Comparison of ENCODE assay signal across 8 mouse cellular contexts in the genomic region with DNA sequence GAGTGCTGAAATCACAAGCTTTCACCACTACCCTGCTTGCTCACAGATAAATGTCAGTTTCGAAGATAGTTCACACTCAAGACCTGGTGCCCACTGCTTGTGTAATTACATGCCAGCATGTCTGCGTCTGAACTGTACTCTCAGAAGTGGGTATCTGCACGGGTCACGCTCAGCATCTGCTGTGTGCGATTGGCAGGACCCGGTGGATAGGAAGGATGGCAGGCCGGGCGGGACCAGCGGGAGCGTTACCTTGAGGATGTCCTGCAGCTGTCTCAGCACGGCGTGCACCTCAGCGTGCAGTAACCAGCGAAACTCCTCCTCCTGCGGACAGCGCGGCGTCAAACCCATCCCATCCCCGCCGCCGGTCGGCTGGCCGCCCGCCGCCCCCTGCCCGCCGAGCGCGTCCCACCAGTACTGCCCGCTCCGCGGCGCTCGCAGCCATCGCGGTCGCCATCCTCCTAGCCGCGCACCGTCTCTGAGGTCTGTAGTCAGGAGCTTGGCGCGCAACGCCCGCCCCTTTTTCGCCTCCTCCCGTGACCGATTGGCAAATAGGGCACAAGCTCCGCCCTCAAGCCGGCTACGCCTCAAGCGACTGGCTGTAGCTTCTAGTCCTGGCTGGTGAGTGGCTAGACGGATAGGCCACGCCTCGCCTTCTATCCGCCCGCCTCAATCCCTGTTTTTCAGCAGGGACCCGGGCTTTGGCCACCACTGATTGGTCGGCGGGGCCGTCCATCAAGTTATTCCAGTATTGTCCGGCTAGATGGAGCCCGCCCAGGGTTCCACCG. TPM values are rescaled to one million over a fixed set of nuclear protein-coding genes. Genes with fewer than 3 reads are reported as not detected.
A peak's percentile ranks its signal among the peaks of the same experiment; 100 is the strongest.
DNase-seq lines count a peak whose midpoint lies in the region; ATAC-seq and TF ChIP-seq lines count a peak whose summit lies in the region.

Rogdi (minus strand) TSS at position 500 of the 785 bp plus-strand sequence.

- peak; percentile 99 for DNase-seq in A20 (ENCODE audit: low read depth, low spot score)
- peak; percentile 99 for DNase-seq in heart, adult 9 months (ENCODE audit: low spot score in 2 of 2)
- DNase-seq in monocyte, adult 2 months (ENCODE audit: low read depth in 1 of 2, low spot score in 2 of 2), result peak; percentile 93 to 94
- peak; percentile 96 to 97 for DNase-seq in spleen, postnatal 36 days (ENCODE audit: low spot score in 2 of 2)

- WGBS in kidney, embryonic 14.5 days, result under 1% methylated on average over 59 of the region's 63 CpGs
- WGBS in limb, embryonic 15.5 days, result under 1% methylated on average over 63 of the region's 63 CpGs

- H3K27me3 ChIP-seq in kidney, embryonic 14.5 days (ENCODE audit: control insufficient read depth, insufficient read depth, low read length), result no peaks in the 10 kb centered on the region
- no peaks in the 10 kb centered on the region for H3K27me3 ChIP-seq in limb, embryonic 15.5 days

- H3K36me3 ChIP-seq in kidney, embryonic 14.5 days (ENCODE audit: control insufficient read depth, insufficient read depth, low read length), result peaks cover 44% of the 10 kb centered on the region
- peaks cover 41% of the 10 kb centered on the region for H3K36me3 ChIP-seq in limb, embryonic 15.5 days

- no peak for TF ChIP-seq CTCF in bone marrow macrophage, adult 2 months (IDR thresholded peaks at IDR 0.05; ENCODE audit: low read depth, low read length)
- TF ChIP-seq CTCF in embryonic fibroblast, embryonic 13.5 days (IDR thresholded peaks at IDR 0.05; ENCODE audit: borderline replicate concordance, insufficient read depth, low read length), result no peak

- 0 out of 2 replicates have a peak within 1 kb of the TSS, but pooled peaks have one; percentile 5 for H3K27ac ChIP-seq in bone marrow macrophage, adult 2 months (ENCODE audit: insufficient read depth, low read depth, low read length)
- no peak within 1 kb of the TSS for H3K27ac ChIP-seq in embryonic fibroblast, embryonic 13.5 days (ENCODE audit: insufficient read depth, low read length)
- H3K27ac ChIP-seq in kidney, embryonic 14.5 days (ENCODE audit: low read depth, low read length), result peak within 1 kb of the TSS; percentile 51
- H3K27ac ChIP-seq in limb, embryonic 15.5 days, result 0 out of 2 replicates have a peak within 1 kb of the TSS, but pooled peaks have one; percentile 33

- peaks cover 27% of the 10 kb centered on the region for H3K4me1 ChIP-seq in bone marrow macrophage, adult 2 months (ENCODE audit: control insufficient read depth, insufficient read depth, low read length)
- no peaks in the 10 kb centered on the region for H3K4me1 ChIP-seq in embryonic fibroblast, embryonic 13.5 days (ENCODE audit: control insufficient read depth, insufficient read depth, low read length)
- H3K4me1 ChIP-seq in kidney, embryonic 14.5 days (ENCODE audit: control insufficient read depth, insufficient read depth, low read length), result peaks cover 12% of the 10 kb centered on the region
- H3K4me1 ChIP-seq in limb, embryonic 15.5 days, result peaks cover 8% of the 10 kb centered on the region

- ATAC-seq in kidney, embryonic 14.5 days (ENCODE audit: low FRiP score, low TSS enrichment), result peak; percentile 99
- ATAC-seq in limb, embryonic 15.5 days (ENCODE audit: insufficient number of reproducible peaks, low FRiP score, low TSS enrichment, low read depth), result peak; percentile 95

- H3K4me3 ChIP-seq in bone marrow macrophage, adult 2 months (ENCODE audit: insufficient read depth, low read length), result peak within 1 kb of the TSS; percentile 69
- H3K4me3 ChIP-seq in embryonic fibroblast, embryonic 13.5 days (ENCODE audit: insufficient read depth, low read length), result peak within 1 kb of the TSS; percentile 75
- peak within 1 kb of the TSS; percentile 71 for H3K4me3 ChIP-seq in kidney, embryonic 14.5 days (ENCODE audit: low read length)
- peak within 1 kb of the TSS; percentile 74 for H3K4me3 ChIP-seq in limb, embryonic 15.5 days

- peak within 1 kb of the TSS; percentile 76 for H3K4me2 ChIP-seq in kidney, embryonic 14.5 days (replicated peaks; ENCODE audit: low read depth, low read length)
- H3K4me2 ChIP-seq in limb, embryonic 15.5 days, result peak within 1 kb of the TSS; percentile 89

- peak within 1 kb of the TSS; percentile 74 for H3K9ac ChIP-seq in kidney, embryonic 14.5 days (ENCODE audit: low read depth, low read length)
- peak within 1 kb of the TSS; percentile 59 for H3K9ac ChIP-seq in limb, embryonic 15.5 days

- H3K9me3 ChIP-seq in kidney, embryonic 14.5 days (ENCODE audit: control insufficient read depth, low read length), result no peaks in the 10 kb centered on the region
- no peaks in the 10 kb centered on the region for H3K9me3 ChIP-seq in limb, embryonic 15.5 days

- TF ChIP-seq POLR2A in bone marrow macrophage, adult 2 months (IDR thresholded peaks at IDR 0.05; ENCODE audit: borderline replicate concordance, low read depth, low read length), result no peak
- TF ChIP-seq POLR2A in embryonic fibroblast, embryonic 13.5 days (IDR thresholded peaks at IDR 0.05; ENCODE audit: low read depth, low read length), result peak; percentile 83

RNA-seq across cellular contexts. Expression of gene Rogdi, which starts in this region (rescaled TPM):
- polyA plus RNA-seq in bone marrow macrophage, adult 2 months (2012; ENCODE audit: insufficient read depth, insufficient read length, missing spikeins), result 72.5 and 76.6 TPM in 2 replicates
- 14.5 and 14.7 TPM in 2 replicates for polyA plus RNA-seq in embryonic fibroblast, embryonic 13.5 days (2011; ENCODE audit: insufficient read length, low read depth, missing spikeins)
- 80.9 and 86.2 TPM in 2 replicates for polyA plus RNA-seq in kidney, embryonic 14.5 days (2014; fragmentation: Nextera tagmentation; extraction: Ambion mirVana)
- polyA plus RNA-seq in limb, embryonic 15.5 days (2015; fragmentation: Nextera tagmentation; extraction: Ambion mirVana), result 45.0 and 51.9 TPM in 2 replicates
